Mouse (Mus musculus): Measurements from ENCODE around the gene Tmem198.

Gene Tmem198

GRCm38 (mm10) chr1:75451900-75452299 lies 27.4 kb upstream of the Tmem198 start:
- CTCF ChIA-PET: no interaction called here

GRCm38 (mm10) chr1:75455433-75455832 lies 23.9 kb upstream of the Tmem198 start:
- CTCF ChIA-PET: no interaction called here

- CTCF ChIA-PET: no interaction called here
These were observed 23.4 kb upstream of the Tmem198 start for GRCm38 (mm10) chr1:75455948-75456347.

GRCm38 (mm10) chr1:75456746-75457564 lies 22.4 kb upstream of the Tmem198 start:
- CTCF ChIA-PET: interaction anchor here (1.0 kb wide), 1 partner anchor 11 kb away, joined by 9 read pairs; no protein-coding TSS in a partner anchor

- CTCF ChIA-PET: interaction anchor here (1.0 kb wide), 1 partner anchor 11 kb away, joined by 9 read pairs; no protein-coding TSS in a partner anchor
These were observed 21.7 kb upstream of the Tmem198 start for GRCm38 (mm10) chr1:75457710-75458024.

GRCm38 (mm10) chr1:75458025-75458788 lies 21.1 kb upstream of the Tmem198 start:
- CTCF ChIA-PET: interaction anchor here (1.0 kb wide), 1 partner anchor 10 kb away, joined by 9 read pairs; no protein-coding TSS in a partner anchor

GRCm38 (mm10) chr1:75458789-75459684 lies 20.3 kb upstream of the Tmem198 start:
- CTCF ChIA-PET: interaction anchor here (0.7 kb wide), 1 partner anchor 1943 kb away, joined by 11 read pairs; no protein-coding TSS in a partner anchor

- CTCF ChIA-PET: no interaction called here
These were observed 19.0 kb upstream of the Tmem198 start for GRCm38 (mm10) chr1:75460297-75460696.

GRCm38 (mm10) chr1:75462636-75463035 lies 16.7 kb upstream of the Tmem198 start:
- CTCF ChIA-PET: interaction anchor here (0.7 to 1.4 kb wide), 2 partner anchors 14 to 302 kb away, joined by 3 read pairs; no protein-coding TSS in a partner anchor

GRCm38 (mm10) chr1:75463652-75464204 lies 15.6 kb upstream of the Tmem198 start:
- CTCF ChIA-PET: interaction anchor here (1.4 kb wide), 1 partner anchor 15 kb away, joined by 3 read pairs; no protein-coding TSS in a partner anchor

- CTCF ChIA-PET: interaction anchor here (0.7 to 1.1 kb wide), 4 partner anchors 19 to 232 kb away, joined by 3 read pairs; no protein-coding TSS in a partner anchor
These were observed 12.0 kb upstream of the Tmem198 start for GRCm38 (mm10) chr1:75467215-75467927.

GRCm38 (mm10) chr1:75469287-75469825 lies 10.0 kb upstream of the Tmem198 start:
- CTCF ChIA-PET: no interaction called here

GRCm38 (mm10) chr1:75476441-75476840 lies 2.9 kb upstream of the Tmem198 start:
- CTCF ChIA-PET: interaction anchor here (1.1 to 1.3 kb wide), 2 partner anchors 28 to 85 kb away, joined by 3 read pairs; no protein-coding TSS in a partner anchor

- CTCF ChIA-PET: interaction anchor here (0.5 to 1.2 kb wide), 4 partner anchors 14 to 97 kb away, joined by 3 read pairs; no protein-coding TSS in a partner anchor
These were observed 1.9 kb upstream of the Tmem198 start for GRCm38 (mm10) chr1:75477264-75477965.

GRCm38 (mm10) chr1:75477966-75478290 lies 1.4 kb upstream of the Tmem198 start:
- CTCF ChIA-PET: interaction anchor here (0.6 to 1.7 kb wide), 3 partner anchors 13 to 43 kb away, joined by 3 to 7 read pairs (median 3); no protein-coding TSS in a partner anchor

- CTCF ChIA-PET: interaction anchor here (1.7 kb wide), 1 partner anchor 42 kb away, joined by 7 read pairs; no protein-coding TSS in a partner anchor
These were observed 835 bp upstream of the Tmem198 start for GRCm38 (mm10) chr1:75478497-75478896.

- CTCF ChIA-PET: interaction anchor here (1.7 kb wide), 1 partner anchor 41 kb away, joined by 7 read pairs; no protein-coding TSS in a partner anchor
These were observed 280 bp downstream of the Tmem198 start for GRCm38 (mm10) chr1:75479635-75479989.

- CTCF ChIA-PET: no interaction called here
These were observed 704 bp downstream of the Tmem198 start for GRCm38 (mm10) chr1:75480036-75480435.

- CTCF ChIA-PET: no interaction called here
These were observed 1.4 kb downstream of the Tmem198 start for GRCm38 (mm10) chr1:75480735-75481134.
